Mouse (Mus musculus): Measurements from ENCODE around the gene Olfr670.

GRCm38 (mm10) chr7:104921382-104921781, 41.0 kb downstream of the Olfr670 start, which contains the start of gene Olfr667:
- TF ChIP-seq CTCF (IDR thresholded peaks at IDR 0.05; ENCODE audit: borderline replicate concordance, control insufficient read depth, extremely low read depth, insufficient read depth, low read length, poor library complexity) (no peak), POLR2A (IDR thresholded peaks at IDR 0.05; ENCODE audit: control insufficient read depth, extremely low read depth, insufficient read depth, low read length, poor library complexity) (no peak)
